Mouse (Mus musculus): ENCODE measurements around the gene Tor4a.

DNA sequence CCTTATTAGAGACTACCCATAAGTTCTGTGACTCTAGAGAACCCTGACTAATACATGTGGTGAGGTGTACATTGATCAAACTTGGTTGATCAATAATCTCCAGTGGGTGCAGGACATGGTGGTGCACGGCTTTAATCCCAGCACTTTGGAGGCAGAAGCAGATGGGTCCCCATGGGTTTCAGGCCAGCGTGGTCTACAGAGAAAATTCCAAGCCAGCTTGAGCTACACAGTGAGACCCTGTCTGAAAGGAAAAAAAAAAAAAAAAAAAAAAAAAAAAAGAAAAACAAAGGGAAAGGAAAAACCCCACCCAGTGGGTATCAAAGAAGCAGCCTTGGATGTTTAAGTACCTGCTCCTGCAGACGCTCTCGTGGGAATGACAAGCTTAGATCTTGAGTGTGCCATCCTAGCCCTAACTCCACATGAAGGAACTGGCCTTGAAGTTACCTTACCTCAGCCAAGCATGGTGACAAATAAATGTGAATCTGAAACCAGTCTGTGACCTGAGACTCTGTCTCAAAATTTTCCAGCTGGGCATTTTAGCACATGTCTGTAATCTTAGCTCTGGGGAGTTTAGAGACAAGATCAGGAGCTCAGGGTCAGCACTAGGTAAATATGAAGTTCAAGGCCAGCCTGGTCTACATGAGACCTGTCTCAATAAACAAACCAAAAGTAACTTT lies 45.3 kb downstream of the Tor4a start:
- no peak for TF ChIP-seq POLR2A (IDR thresholded peaks at IDR 0.05; ENCODE audit: control insufficient read depth, extremely low read depth, insufficient read depth, low read length, poor library complexity)
- no peak for TF ChIP-seq CTCF (IDR thresholded peaks at IDR 0.05; ENCODE audit: borderline replicate concordance, control insufficient read depth, extremely low read depth, insufficient read depth, low read length, poor library complexity)
